Mouse (Mus musculus) thymus, postnatal 14 days (tissue): ENCODE measurements at regions not wholly inside any gene's neighbourhood (a gene's known extent, or its start where the extent isn't known, plus 50 kb on each side); places are given as distances from the start of the nearest gene placed in this dataset.

ENCODE experiments used
- DNase-seq: peaks from one replicate; pipeline ENCODE4 v3.0.0; 2021

- no peak for DNase-seq
Measured at GRCm38 (mm10) chr7:70438908-70439307, 72.4 kb upstream of the Nr2f2 start.

- no peak for DNase-seq
Measured at GRCm38 (mm10) chr7:70433838-70434237, 67.3 kb upstream of the Nr2f2 start.

- DNase-seq, result no peak
Measured at GRCm38 (mm10) chr7:70433358-70433757, 66.8 kb upstream of the Nr2f2 start.

GRCm38 (mm10) chr7:70431712-70432111 is 65.2 kb upstream of the Nr2f2 start:
- DNase-seq, result no peak

GRCm38 (mm10) chr7:70429326-70429725 is 62.8 kb upstream of the Nr2f2 start:
- no peak for DNase-seq

GRCm38 (mm10) chr7:70424231-70424620 is 57.7 kb upstream of the Nr2f2 start:
- no peak for DNase-seq

GRCm38 (mm10) chr7:70423524-70424230 is 57.1 kb upstream of the Nr2f2 start:
- DNase-seq, result no peak

- DNase-seq, result no peak
Measured at GRCm38 (mm10) chr7:70416185-70416941, 49.8 kb upstream of the Nr2f2 start.
